Mouse (Mus musculus) layer of hippocampus, postnatal 25 days (tissue): Measurements from ENCODE around the gene Grik3. TPM values are rescaled to one million over a fixed set of nuclear protein-coding genes. Genes with fewer than 3 reads are reported as not detected.

ENCODE experiments used
- DNase-seq, 2 experiments: peaks; one replicate each; pipeline ENCODE4 v3.0.0; 2022; ENCODE audit warnings: mixed read lengths in 2 of 2, low spot score in 1 of 2; ENCODE audit errors: extremely low spot score in 1 of 2
- total RNA-seq, 2 experiments: library from RNA; stranded (reverse); gene quantifications; 2 replicates each; pipeline ENCODE4 v1.2.3; 2021

Gene Grik3
- total RNA-seq, 2 experiments from 2014 or later = 22.5 to 22.7 TPM

DNA sequence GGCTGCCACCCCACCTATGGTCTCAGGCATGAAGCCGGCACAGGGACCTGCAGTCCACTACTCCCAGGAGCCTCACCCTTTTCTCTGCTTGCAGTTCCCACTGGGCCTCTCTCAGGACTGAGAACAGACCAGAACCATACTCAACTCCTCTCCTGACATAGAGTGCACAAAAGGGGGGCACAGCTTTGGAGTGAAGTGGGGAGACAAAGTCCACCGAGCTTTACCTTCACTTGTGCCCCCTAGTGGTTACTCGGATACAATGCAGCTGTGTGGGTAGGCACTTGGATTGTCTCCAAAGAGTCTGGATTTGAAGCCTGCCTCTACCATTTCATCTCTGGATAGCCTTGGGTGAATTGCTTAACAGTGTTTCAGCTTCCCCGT lies 212.8 kb downstream of the Grik3 start:
- DNase-seq = peak in 1 of 2 experiments; percentile 35

DNA sequence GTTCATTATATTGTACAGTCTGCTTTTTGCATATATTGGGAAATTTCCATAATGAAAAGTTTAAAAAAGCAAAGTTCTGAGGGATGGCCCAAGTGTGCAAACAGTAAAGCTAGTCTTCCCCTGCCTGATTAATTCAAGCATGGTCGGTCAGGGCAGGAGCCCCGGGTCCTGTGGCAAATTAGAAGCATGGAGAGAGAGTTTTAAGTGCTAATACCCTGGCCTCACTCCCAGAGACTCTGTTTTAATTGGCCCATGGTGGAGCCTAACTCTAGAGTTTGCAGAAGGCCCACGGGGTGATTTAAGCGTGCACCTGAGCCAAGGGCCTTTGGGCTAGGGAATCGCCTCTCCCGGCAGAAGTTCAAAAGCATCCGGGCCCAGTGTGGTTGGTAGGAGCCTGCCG lies 215.2 kb downstream of the Grik3 start:
- no peak for DNase-seq

DNA sequence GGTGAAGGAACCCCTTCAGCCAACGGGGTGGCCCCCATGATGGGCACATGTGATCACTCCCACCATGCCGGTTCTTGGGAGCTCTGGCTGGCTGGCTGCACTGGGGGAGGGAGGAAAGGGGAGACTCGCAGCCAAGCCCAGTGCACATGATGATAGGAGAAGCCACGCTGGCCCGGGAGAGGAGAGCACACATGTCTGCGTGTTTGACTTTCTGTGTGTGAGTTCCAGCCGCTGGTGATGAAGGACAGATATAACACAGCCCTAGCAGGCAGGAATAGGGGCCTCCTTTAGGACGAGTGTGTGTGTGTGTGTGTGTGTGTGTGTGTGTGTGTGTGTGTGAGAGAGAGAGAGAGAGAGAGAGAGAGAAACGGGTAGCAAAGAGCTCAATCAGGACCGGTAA lies 219.2 kb downstream of the Grik3 start:
- no peak for DNase-seq

DNA sequence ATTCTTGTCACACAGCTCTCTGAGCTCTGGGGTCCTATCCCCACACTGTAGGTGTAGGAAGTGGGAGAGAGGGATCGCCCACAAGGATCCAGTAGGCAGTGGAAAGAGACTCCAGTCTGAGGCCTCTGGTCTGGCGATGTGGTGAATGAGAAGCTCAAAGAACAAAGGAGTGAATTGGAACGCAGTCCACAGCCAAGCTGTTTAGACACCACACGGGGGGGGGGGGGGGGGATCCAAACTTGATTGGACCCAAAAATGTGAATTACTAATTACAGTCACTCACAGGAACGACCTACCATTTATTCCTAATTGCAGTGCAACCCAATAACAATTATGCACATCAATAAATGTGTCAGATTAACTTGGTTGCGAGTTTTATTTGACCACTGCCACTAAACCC lies 227.4 kb downstream of the Grik3 start:
- no peak for DNase-seq

DNA sequence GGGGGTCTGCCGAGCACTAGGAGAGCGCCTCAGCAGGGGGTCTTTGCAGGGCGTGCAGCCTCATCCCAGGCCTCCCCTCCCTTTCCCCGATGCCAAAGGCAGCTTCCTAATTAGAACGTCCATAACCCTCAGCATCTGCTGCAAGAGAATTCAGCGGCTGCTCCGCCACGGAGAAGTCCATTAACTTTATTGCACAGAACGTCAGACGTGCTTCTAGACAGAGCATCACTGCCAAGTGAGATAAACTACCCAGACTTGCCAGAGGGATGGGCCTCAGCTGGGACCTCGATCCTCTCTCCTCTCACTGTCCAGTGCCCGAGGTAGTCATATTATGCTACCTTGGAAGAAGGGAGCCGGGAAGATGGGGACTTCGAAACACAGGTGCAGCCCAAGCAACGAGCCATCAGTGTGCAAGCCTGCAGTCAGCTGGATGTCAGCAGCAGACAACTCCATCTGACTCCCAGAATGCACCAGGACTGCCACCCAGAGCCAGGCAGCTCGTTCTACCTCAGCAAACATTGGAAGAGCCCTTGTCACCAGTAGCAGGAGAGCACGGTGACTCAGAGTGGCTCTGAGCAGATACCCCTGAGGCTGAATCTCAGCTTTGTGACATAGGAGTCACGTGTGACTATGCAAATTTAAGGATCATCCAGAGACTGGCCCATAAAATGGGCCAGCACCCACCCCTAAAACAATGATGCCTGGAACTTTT lies 228.1 kb downstream of the Grik3 start:
- no peak for DNase-seq

DNA sequence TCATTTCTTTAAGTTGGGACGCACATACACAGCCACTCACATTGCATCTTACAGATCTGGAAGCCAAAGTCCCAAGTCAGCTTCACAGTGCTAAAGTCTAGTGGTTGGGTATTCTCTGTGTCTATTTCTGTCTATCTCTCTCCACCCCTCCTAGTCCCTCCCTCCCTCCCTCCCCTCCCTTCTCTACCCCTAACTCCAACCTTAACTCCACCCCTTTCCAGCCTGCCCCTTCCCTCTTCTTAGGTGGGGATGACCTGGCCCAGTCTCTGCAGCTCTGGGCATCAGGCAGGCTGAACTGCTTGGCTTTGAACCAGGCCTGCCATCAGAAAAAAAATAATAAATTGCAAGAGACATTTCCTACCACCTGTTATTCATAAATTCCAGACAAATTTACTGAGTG lies 235.7 kb downstream of the Grik3 start:
- DNase-seq = no peak

DNA sequence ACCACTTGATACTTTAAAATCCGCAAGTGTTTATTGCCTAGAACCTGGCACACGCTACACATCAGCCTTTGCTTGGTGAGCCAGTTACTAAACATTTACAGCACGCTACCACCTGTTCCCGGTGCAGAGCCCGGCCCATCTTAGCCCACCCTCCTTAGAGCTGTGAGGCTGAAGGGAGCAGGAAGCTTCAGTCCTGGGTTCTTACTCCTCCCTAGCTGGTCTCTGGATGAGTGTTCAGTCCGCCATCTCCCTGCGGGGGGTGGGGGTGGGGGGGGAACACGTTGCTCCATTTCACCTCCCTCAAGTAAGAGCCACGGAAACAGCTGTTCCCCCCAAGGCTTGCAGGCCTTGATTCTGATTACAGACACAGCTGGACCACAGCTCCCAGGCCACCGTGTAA lies 236.5 kb downstream of the Grik3 start:
- DNase-seq = no peak

DNA sequence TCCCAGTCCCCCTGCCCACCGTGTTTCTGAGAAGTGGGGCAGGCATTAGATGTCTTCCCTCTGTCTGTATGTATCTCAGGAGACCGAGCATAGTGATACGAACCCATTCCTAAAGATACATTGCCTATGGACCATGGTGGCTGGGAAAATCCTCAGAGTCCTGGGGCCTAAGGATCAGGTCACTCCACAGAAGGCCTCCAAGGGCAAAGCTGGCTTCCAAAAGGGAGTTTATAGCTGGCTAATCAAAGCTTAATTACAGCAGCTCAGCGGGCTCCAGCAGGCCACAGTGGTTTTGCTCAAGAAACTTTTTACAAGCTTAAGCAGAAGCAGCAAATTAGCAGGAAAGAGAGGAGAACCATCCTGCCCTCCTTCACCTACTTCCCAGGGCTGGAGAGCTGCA lies 237.1 kb downstream of the Grik3 start:
- no peak for DNase-seq

DNA sequence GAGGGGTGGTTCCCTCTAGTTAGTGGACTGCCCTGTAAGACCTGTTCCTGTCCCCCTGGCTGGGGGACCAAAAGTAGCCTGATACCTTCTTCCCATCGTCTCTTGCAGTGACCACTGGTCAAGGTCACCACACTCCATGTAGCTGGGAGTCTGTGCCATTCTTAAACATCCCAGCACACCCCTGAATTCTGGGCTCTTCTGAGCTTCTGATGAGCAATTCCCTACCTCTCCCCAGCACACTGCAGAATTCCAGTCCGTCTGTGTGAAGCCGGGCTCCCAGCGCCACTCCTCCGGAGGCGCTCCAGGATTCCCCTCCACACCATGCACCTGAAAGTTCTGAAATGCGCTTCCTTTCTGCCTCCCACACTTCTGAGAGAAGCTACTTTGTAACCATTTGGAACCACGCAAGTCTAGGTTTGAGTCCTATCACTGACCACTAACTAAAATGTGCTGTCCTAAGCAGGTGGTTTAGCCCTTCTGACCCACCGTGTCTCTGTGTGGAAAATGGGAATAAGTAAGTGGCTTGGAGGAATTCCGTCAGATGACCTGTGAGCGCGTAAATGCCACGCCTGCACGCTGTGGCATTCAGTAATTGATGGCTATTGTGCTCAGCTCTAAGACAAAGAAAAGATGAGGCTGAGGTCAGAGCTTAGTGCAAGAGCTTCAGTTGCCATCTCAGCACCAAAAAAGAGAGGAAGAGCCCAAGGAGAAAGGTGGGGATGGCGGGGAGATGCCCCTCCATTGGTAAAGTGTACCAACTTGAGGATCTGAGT lies 237.8 kb downstream of the Grik3 start:
- no peak for DNase-seq

DNA sequence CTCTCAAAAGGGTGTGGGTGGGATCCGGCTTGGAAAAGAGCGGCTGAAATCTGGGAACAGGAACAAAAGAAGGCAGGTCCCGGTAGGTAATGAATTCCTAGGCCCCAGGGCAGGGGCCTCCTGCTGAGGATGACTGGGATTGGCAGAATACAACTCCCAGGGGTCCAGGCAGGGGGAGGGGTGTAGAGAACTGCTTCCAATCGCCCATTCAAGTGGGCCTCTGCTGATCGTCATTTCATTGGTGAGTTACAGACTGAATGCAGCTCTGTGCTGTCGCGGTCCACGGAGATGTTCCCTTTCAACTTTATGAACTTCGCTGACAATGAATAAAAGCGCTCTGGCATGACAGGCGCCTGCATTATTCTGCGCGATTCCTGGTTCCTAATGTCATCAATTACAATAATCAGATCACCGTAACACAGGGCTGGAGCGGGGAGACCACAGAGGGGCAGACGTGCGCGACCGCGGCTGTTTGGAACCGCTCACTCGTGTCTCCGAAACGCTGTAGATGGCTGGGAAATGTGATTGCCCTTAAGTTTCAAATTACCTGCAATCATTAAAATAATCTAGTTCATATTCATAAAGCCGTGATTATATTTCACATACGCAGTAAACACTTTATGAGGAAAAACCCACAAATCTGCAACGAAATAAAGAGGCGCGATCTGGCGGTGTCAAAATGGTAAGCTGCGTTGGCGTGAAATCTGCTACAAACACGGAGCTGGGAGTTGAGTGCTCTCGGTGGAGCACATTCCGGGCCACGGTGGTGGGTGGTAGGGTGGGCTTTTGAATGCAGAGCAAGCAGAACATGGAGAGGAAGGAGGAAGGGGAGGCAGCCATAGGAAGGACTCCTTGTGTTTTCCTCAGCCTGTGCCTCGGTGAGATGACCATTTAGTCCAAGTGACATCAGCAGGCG lies 239.1 kb downstream of the Grik3 start:
- DNase-seq = no peak

DNA sequence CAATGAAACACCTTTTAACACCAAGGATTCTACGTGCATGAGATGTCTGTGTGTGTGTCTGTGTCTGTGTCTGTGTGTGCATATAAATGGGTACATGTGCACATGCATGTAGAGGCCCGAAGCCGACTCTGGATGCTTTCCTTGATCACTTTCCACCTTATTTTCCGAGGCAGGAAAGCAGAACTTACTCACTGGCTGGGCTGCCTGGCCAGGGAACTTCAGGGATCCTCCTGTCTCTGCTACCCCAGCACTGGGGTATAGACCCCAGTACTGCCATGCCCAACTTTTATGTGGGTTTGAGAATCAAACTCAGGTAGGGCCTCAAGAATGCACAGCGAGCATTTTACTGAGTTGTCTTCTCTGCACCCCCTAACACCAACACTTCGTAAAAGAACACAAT lies 240.3 kb downstream of the Grik3 start:
- DNase-seq = no peak

DNA sequence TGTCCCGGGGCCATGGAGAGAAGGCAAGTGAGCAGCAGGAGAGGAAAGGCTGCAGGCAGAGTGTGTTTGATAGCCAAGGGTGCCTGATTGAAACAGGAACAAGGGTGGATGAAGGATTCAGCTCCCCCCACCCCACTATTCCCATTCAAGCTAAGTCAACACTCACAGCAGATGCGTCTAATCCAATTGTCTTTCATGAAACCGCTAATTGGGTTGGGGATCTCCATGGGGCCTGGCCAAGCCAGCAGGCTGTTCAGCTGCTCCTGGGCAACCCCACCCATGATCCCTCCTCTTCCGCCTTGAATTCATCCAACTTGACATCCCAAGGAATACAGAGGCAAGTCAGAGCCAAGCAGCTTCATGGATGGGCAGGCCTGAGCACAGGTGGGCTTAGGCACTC lies 246.3 kb downstream of the Grik3 start:
- no peak for DNase-seq

DNA sequence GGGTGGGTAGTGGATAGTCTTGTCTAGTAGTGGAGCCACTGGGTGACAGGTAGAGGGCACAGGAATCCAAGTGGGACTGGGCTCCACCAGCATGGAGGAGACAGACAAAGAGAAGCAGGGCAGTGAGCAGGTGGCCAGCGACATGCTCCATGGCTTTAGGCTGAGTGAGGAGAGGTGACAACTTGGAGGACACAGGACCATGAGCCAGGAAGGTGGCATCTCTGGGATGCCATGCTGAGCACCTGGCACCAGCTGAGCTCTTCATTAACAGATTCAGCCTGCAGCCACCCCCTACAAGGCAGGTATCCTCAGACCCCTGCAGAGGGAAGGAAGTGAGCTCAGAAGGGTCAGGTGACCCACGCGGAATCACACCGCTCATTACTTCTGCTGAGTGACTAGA lies 248.3 kb downstream of the Grik3 start:
- DNase-seq = no peak

DNA sequence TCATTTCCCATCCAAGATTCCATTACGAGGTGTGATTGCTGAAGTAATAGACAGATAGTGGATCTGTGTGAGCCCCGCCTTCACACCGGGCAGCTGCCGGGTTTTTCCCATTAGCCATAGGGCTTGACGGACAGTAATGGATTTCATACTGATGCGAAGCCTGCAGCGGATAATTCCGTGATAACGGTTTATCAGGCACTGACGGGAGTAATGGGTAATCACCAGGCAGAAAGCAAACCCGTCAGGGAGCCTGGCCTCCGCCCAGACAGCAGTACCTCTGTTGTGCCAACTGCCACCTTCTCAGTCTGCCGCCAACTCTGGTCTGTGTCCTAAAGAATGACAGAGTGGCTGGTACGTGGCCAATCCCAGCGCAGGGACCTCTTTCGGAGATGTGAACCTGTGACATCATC lies 251.7 kb downstream of the Grik3 start:
- no peak for DNase-seq

DNA sequence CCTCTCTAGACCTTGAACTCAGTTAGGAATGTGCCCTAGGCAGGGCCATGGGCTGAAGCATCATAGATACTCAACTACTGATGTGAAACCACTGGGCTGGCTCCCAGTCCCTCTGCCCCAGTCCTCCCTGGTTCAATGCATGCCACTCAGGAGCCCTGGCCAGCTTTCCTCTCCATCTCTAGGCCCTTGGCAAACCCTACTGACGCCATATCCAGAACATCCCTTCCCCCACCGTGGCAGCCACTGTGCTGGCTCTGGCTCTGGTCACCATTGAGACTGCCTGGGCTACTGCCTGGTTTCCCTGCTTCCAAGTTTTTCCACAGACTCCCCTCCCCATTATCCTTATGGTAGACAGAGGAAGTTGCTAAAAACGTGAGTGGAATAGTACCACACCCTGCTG lies 255.4 kb downstream of the Grik3 start:
- no peak for DNase-seq

DNA sequence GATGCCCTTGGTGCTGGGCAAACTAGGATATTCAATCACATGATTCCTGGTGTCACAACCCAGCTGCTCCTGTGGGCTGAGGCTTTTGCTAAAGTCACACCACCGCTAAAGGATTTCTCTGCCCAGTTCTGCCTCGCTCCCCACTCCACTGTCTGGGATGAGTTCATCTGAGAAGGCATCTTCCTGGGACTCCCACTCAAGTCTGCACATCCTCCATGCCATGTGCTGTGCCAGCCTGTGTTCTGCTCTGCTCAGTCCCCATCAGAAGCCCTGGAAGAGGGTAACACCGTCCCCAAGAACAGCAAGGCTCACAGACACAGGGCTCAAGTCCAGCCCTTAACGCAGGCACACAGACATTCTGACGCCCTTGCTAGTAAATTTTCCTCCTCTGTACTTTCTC lies 265.9 kb downstream of the Grik3 start:
- no peak for DNase-seq

DNA sequence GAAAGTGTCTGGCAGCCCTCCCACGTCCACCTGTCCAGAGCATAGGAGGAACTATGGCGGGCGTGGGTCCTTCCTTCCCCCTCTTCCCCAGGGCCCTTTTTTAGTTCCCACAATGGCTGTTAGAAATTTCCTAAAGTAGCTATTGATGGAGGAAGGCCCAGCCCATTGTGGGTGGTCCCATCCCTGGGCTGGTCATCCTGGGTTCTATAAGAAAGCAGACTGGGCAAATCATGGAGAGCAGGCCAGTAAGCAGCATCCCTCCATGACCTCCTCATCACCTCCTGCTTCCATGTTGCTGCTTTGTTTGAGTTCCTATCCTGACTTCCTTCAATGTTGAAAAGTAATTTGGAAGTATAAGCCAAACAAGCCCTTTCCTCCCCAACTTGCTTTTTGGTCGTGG lies 269.8 kb downstream of the Grik3 start:
- DNase-seq = no peak

DNA sequence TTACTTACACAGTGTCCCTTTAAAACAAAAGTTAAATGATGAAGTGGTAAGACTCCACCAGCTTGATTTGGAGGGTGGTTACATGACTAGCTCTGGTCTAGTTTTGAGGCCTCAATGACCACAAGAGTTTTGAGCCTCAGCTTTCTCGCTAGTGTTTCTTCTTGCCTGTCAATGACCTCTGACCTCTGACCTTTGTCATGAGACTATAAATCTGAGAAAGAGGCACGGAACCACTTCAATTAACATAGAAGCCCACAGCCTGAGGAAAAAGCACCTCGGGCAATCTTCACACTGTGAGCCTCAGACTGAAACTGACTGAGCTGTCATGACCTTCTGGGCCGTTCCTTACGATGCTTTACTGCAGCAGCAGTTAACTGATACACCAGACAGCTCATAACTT lies 272.6 kb downstream of the Grik3 start:
- no peak for DNase-seq
